Mouse (Mus musculus) neural tube, embryonic 14.5 days (tissue): ENCODE results near the gene Nrxn3. TPM values are rescaled to one million over a fixed set of nuclear protein-coding genes. Genes with fewer than 3 reads are reported as not detected.

Experiments
- ATAC-seq: fragments of 200-750 bp; cut with Nextera tagmentation; 2 replicates; pipeline ENCODE4 v1.8.0; 2017; ENCODE audit warnings: low read depth, mild to moderate bottlenecking, moderate TSS enrichment, moderate library complexity
- H3K27ac ChIP-seq: fragments of 300-500 bp; sonication (generic); 2 replicates; pipeline ENCODE4 v1.5.1; 2014; ENCODE audit warnings: low read depth, mild to moderate bottlenecking, control low read depth, low read length, moderate library complexity, mixed read lengths
- H3K27me3 ChIP-seq: fragments of 300-500 bp; sonication (generic); 2 replicates; pipeline ENCODE4 v1.6.1; 2014; ENCODE audit warnings: low read length; ENCODE audit not compliant: control insufficient read depth, insufficient read depth
- H3K36me3 ChIP-seq: fragments of 300-500 bp; sonication (generic); 2 replicates; pipeline ENCODE4 v1.6.1; 2014; ENCODE audit warnings: low read length, mixed read lengths; ENCODE audit not compliant: control insufficient read depth, insufficient read depth
- H3K4me1 ChIP-seq: fragments of 300-500 bp; sonication (generic); 2 replicates; pipeline ENCODE4 v1.6.1; 2014; ENCODE audit warnings: low read length; ENCODE audit not compliant: control insufficient read depth, insufficient read depth
- H3K4me2 ChIP-seq: fragments of 300-500 bp; sonication (generic); 2 replicates; pipeline ENCODE4 v1.6.1; 2014; ENCODE audit warnings: mild to moderate bottlenecking, low read depth, low read length, control low read depth
- H3K4me3 ChIP-seq: fragments of 300-500 bp; sonication (generic); 2 replicates; pipeline ENCODE4 v1.5.1; 2014; ENCODE audit warnings: low read depth, low read length, control low read depth, mixed read lengths
- H3K9ac ChIP-seq: fragments of 300-500 bp; sonication (generic); replicated peaks from 2 replicates; pipeline ENCODE4 v1.6.1; 2014; ENCODE audit warnings: low read depth, mild to moderate bottlenecking, control low read depth, low read length, mixed read lengths
- H3K9me3 ChIP-seq: fragments of 300-500 bp; sonication (generic); 2 replicates; pipeline ENCODE4 v1.6.1; 2016; ENCODE audit warnings: low read length; ENCODE audit not compliant: control insufficient read depth
- WGBS: fragments of 180-500 bp; shearing (Covaris S2); extraction: QIAGEN DNeasy Blood & Tissue Kit; methylation state at CpG from one replicate; pipeline ENCODE4 v1.1.7; 2014; 5-methylcytosine and 5-hydroxymethylcytosine counted together
- polyA plus RNA-seq: library from polyadenylated mRNA; unstranded; fragments of >200 nt; fragmentation: Nextera tagmentation; extraction: Ambion mirVana; gene quantifications from 2 replicates; pipeline ENCODE4 v1.2.1, GENCODE M21; 2014

Nrxn3 gene
- polyA plus RNA-seq, 1 experiment from 2014 or later: 159 TPM

DNA sequence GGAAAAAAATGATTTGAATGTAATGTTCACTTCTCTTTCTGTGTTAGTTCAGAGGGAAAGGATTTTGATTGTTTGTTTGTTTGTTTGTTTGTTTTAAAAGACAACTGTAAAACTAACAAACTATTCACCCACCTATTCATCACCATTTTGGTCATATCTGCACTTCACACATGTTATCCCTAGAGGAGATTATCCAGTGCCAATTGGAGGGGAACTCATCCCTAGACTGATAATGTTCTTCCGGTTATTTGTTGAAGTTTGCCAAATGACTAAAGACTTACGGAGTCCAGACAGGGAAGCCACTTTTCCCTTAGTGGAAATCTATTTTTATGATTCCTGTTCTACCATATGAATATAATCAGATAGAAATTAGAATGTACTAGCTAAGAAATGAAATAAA, 831.5 kb downstream of the Nrxn3 start:
- Histone ChIP-seq H3K4me2 (no peak overlapping the region), H3K4me3 (no peak overlapping the region), H3K27me3 (no peaks in the 10 kb centered on the region), H3K9ac (no peak overlapping the region), H3K36me3 (no peaks in the 10 kb centered on the region), H3K4me1 (no peaks in the 10 kb centered on the region), H3K27ac (no peak overlapping the region), H3K9me3 (no peaks in the 10 kb centered on the region)
- WGBS: 87% methylated on average over 2 of the region's 2 CpGs
- no peak for ATAC-seq

DNA sequence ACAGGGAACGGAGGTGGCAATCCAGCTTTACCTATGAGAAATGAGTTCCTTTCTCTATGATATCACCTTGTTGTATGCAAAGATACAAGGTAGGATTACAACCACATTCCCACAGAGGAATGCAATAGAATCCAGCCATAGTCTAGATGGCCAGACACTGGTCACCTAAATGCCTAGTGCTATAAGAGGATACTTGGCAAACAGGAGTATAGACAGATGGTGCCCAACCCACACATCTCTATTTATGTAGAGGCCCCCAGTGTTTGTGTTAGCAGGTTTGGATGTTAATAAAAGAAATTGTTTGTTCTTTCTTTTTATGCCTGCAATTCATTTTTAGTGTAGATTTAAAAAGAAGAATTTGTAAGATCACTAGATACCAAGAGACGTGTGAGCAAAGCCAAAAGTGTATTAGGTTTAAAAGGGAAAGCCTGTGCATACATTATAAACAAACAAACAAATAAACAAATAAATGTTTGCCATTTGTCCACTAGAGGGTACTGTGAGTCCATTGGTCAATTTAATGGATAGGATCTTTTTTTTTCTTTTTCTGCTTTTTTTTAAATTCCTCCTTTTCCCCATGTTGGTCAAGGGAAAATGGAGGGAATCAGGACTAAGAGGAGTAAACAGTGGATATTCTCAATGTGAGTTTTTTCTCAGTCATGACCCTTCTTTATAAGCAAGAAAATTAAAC, 832.2 kb downstream of the Nrxn3 start:
- no peak for ATAC-seq
- Histone ChIP-seq H3K4me2 (no peak overlapping the region), H3K4me1 (no peaks in the 10 kb centered on the region), H3K9ac (no peak overlapping the region), H3K27ac (no peak overlapping the region), H3K4me3 (no peak overlapping the region), H3K27me3 (no peaks in the 10 kb centered on the region), H3K9me3 (no peaks in the 10 kb centered on the region), H3K36me3 (no peaks in the 10 kb centered on the region)
- 70% methylated on average over 2 of the region's 2 CpGs for WGBS

- no peak for ATAC-seq
- Histone ChIP-seq H3K9me3 (no peaks in the 10 kb centered on the region), H3K4me2 (no peak overlapping the region), H3K27me3 (no peaks in the 10 kb centered on the region), H3K9ac (no peak overlapping the region), H3K36me3 (no peaks in the 10 kb centered on the region), H3K4me3 (no peak overlapping the region), H3K27ac (no peak overlapping the region), H3K4me1 (no peaks in the 10 kb centered on the region)
- 79% methylated on average over 1 of the region's 1 CpGs for WGBS
Observed at GRCm38 (mm10) chr12:89558921-89559320, 836.2 kb downstream of the Nrxn3 start.

GRCm38 (mm10) chr12:89561989-89562565, 839.4 kb downstream of the Nrxn3 start:
- Histone ChIP-seq H3K27me3 (no peaks in the 10 kb centered on the region), H3K4me1 (no peaks in the 10 kb centered on the region), H3K36me3 (no peaks in the 10 kb centered on the region), H3K4me2 (no peak overlapping the region), H3K4me3 (no peak overlapping the region), H3K9ac (no peak overlapping the region), H3K9me3 (no peaks in the 10 kb centered on the region), H3K27ac (no peak overlapping the region)
- ATAC-seq: no peak
- whole genome bisulfite sequencing: 72% methylated on average over 4 of the region's 4 CpGs

- H3K9ac ChIP-seq: no peak overlapping the region
- H3K36me3 ChIP-seq: no peaks in the 10 kb centered on the region
- 61% methylated on average over 6 of the region's 6 CpGs for WGBS
- H3K9me3 ChIP-seq: no peaks in the 10 kb centered on the region
- H3K4me1 ChIP-seq: 0 out of 2 replicates have a peak, but pooled peaks cover 2% of the 10 kb centered on the region
- H3K27ac ChIP-seq: no peak overlapping the region
- no peak overlapping the region for H3K4me3 ChIP-seq
- H3K27me3 ChIP-seq: no peaks in the 10 kb centered on the region
- no peak for ATAC-seq
- no peak overlapping the region for H3K4me2 ChIP-seq
Observed at GRCm38 (mm10) chr12:89568723-89569377, 846.2 kb downstream of the Nrxn3 start.

- Histone ChIP-seq H3K9ac (no peak overlapping the region), H3K36me3 (no peaks in the 10 kb centered on the region), H3K27me3 (no peaks in the 10 kb centered on the region), H3K9me3 (no peaks in the 10 kb centered on the region), H3K4me3 (no peak overlapping the region), H3K4me1 (no peaks in the 10 kb centered on the region), H3K27ac (no peak overlapping the region), H3K4me2 (no peak overlapping the region)
- WGBS: 76% methylated on average over 4 of the region's 4 CpGs
- ATAC-seq: no peak
Observed at GRCm38 (mm10) chr12:89592459-89592858, 869.8 kb downstream of the Nrxn3 start.

DNA sequence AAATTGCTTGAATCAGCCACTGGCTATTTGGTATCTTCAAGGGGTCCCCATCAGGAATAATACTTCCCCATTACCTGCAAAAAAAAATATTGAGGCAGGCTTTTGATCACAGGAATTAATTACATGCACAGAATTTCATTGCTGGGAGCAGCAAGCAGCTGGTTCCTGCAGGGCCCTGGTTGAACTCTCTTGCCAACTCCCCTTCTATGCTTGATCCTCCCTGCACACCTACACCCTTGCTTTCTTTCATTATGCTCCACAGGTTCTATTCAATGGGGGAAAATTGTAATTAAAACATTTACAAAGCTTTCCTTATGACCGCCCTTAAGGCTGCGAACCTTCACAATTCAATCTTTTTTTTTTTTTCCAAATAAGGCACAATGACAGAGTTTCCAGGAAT, 891.0 kb downstream of the Nrxn3 start:
- Histone ChIP-seq H3K27ac (no peak overlapping the region), H3K9ac (no peak overlapping the region), H3K4me2 (no peak overlapping the region), H3K27me3 (no peaks in the 10 kb centered on the region), H3K4me1 (no peaks in the 10 kb centered on the region), H3K36me3 (no peaks in the 10 kb centered on the region), H3K4me3 (no peak overlapping the region), H3K9me3 (no peaks in the 10 kb centered on the region)
- ATAC-seq: no peak
- 58% methylated on average over 2 of the region's 2 CpGs for WGBS

GRCm38 (mm10) chr12:89625746-89626145, 903.1 kb downstream of the Nrxn3 start:
- H3K36me3 ChIP-seq: no peaks in the 10 kb centered on the region
- H3K27ac ChIP-seq: no peak overlapping the region
- 76% methylated on average over 4 of the region's 4 CpGs for WGBS
- no peaks in the 10 kb centered on the region for H3K9me3 ChIP-seq
- H3K4me2 ChIP-seq: no peak overlapping the region
- ATAC-seq: no peak
- no peaks in the 10 kb centered on the region for H3K27me3 ChIP-seq
- no peaks in the 10 kb centered on the region for H3K4me1 ChIP-seq
- H3K4me3 ChIP-seq: no peak overlapping the region
- H3K9ac ChIP-seq: no peak overlapping the region

GRCm38 (mm10) chr12:89640046-89640445, 917.4 kb downstream of the Nrxn3 start:
- Histone ChIP-seq H3K4me3 (no peak overlapping the region), H3K27me3 (no peaks in the 10 kb centered on the region), H3K9me3 (no peaks in the 10 kb centered on the region), H3K27ac (no peak overlapping the region), H3K36me3 (no peaks in the 10 kb centered on the region), H3K9ac (no peak overlapping the region), H3K4me2 (no peak overlapping the region), H3K4me1 (no peaks in the 10 kb centered on the region)
- no peak for ATAC-seq
- 79% methylated on average over 4 of the region's 4 CpGs for WGBS
